Mouse (Mus musculus) thymus, postnatal 0 days (tissue): ENCODE measurements at regions not wholly inside any gene's neighbourhood (a gene's known extent, or its start where the extent isn't known, plus 50 kb on each side); places are given as distances from the start of the nearest gene placed in this dataset.

Experiments used
- DNase-seq: peaks from one replicate; pipeline ENCODE4 v3.0.0-alpha.2; 2015; ENCODE audit warnings: low spot score

DNA sequence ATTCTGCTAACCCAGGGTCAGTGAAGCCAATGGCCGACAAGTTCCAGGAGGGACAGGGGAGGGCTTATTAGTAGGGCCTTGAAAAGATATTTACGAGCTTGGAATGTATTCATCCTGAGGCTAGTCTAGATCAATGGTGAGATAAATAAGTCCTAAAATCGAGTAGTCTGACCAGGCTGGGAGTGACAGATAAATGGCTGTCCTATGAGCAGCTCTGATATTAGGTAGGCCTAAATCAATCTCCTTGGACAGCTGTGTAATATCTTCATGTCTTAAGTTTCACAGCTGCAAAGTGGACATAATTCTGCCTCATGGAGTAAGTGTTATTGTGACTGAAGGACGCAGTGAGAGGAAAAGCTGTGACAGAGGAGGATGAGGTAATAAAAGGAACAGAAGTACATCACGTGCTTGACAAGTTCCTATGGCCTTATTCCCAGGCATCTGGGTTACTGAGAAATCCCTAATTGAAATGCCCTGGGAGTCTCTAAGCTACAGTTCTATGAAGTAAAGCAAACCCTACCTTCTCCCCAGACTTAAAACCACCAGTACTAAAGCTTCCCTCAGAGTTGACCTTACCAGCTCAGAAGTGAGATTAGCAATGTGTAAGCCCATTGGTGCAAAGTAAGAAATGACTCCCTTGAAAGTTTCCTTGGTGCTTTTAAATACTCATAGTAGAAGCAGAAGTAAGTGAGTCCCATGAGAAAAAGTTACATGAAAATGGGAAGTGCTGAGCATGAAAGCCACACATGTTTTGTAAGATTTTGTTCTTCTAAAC is 123.3 kb upstream of the Itga4 start:
- no peak for DNase-seq

DNA sequence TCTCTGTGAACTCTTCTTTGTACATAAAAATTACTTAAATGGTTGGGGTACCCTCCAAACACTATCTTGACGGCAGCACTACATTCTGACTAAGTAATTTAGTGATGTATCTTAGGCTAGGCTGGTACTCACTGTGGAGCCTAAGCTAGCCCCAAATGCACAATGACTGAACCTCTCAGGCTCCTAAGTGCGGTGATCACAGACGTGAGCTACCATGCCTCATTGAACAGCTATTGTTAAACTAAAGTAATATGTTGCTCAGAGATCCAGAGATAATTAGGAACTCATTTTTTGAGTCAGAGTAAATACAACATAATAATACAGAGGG is 122.7 kb upstream of the Itga4 start:
- DNase-seq: no peak

- DNase-seq: no peak
Observed at GRCm38 (mm10) chr2:79134281-79134680, 120.9 kb upstream of the Itga4 start.

DNA sequence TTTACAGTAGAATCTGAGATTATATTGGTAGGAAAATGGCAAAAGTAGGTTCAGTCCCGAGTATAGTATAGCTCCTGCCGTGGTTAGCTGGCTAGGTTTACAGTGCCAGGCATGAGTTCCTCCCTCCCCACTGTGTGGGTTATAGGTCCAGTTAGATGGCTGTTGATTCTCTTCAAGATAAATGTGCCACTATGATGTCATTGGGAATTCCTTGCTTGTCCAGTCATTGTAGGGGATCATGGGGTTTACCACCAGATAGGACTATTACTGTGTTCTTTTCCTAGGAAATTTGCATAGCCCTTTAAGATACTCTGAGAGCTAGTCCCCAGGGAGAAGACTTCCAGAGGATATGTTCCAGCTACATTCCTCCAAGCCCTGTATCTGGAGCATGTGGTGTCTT is 119.2 kb upstream of the Itga4 start:
- no peak for DNase-seq

DNA sequence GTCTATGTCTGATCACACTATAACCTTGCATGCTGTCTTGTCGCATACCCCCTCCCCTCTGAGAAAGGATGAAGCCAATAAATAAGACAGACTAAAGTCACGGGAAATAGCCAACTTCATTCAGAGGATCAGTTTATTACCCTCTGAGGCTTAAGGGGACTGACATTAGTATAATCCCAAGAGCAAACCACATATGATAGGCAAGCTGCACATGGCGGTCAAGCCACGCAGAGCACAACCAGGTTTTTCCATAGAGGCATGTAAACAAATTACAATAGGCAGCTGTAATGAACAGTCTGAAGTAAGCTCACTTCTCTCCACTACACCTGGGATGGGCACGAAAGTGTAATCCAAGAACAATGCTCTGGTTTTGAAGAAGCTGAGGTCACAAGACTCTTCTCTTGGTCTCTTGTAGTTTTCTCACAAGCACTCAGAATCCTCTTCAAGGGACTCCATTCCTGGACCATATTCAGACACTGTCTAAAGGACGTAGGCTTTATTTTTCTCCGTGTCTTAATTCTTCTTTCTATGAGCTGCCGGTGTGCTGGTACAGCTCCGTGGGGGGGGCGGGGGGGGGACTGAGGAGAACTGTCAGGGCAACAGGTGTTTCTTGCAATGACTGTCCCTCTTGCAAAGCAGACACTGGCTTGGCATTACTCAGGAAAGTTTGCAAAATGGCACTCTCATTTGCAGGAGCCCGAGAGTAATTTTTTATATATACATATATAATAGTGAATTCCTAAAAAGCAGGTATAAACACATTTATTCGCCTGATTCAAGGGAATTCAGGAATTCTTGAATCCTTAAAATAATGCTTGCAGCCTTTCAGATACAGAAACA is 118.4 kb upstream of the Itga4 start:
- DNase-seq: no peak

- peak; percentile 59 for DNase-seq
Observed at GRCm38 (mm10) chr2:79137694-79138171, 117.5 kb upstream of the Itga4 start.

GRCm38 (mm10) chr2:79138368-79139109 is 116.7 kb upstream of the Itga4 start:
- DNase-seq: no peak

GRCm38 (mm10) chr2:79141961-79142360 is 113.3 kb upstream of the Itga4 start:
- DNase-seq: no peak

GRCm38 (mm10) chr2:79143196-79143595 is 112.0 kb upstream of the Itga4 start:
- no peak for DNase-seq

DNA sequence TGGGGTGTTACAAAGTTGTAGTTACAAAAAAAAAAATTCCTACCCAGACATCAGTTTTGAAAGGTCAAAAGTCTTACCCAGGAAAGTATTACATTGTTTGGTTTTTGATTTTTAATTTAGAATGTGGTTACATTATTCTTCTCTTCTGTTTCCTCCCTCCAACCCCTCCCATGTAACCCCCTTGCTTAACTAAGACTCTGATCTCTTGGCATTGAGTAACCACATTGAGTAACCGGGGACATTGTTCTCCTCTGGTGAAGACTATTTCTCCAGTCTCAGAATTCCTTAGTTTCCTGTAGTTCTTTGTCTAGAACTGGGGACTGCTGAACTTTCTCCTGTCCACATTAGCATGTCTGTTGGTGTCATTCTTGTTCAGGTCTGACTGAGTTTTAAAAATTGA is 109.3 kb upstream of the Itga4 start:
- no peak for DNase-seq

DNA sequence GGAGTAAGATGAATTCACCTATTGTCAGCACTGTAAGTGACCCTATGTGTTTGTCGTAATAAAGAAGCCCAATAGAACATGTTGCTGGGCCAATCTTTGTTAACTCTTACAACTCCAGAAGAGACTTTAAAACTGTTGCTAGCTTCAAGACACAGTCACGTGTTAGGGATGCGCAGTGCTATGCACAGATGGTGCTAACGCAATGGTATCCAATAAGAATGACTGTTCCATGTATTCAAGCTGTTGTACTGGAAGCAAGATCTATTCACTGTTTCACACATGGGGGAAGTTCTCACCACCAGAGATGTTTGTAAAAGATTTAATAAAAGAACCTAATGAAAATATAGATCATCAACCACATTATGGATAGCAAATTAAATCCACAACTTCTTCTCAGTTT is 108.7 kb upstream of the Itga4 start:
- no peak for DNase-seq

- no peak for DNase-seq
Observed at GRCm38 (mm10) chr2:79149012-79149698, 106.1 kb upstream of the Itga4 start.

GRCm38 (mm10) chr2:79151610-79152009 is 103.6 kb upstream of the Itga4 start:
- no peak for DNase-seq

- no peak for DNase-seq
Observed at GRCm38 (mm10) chr2:79152031-79152694, 103.1 kb upstream of the Itga4 start.

DNA sequence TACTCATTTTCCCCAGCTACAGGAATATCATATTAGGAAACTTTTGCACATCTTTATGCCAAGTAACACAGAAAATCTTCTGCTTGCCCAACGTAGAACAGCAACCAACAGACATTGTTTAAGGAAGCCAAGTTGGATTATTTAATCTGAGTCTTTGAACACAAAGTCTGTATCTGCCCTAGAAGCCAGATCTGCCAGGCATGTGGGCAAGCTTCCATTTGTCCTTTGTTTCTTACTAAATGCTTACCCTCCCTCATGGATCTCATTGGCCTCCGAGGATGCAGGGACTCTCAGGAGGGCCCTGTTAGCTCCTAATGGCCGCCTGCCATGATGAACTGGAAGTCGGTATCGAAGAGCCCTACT is 102.5 kb upstream of the Itga4 start:
- DNase-seq: no peak

- DNase-seq: no peak
Observed at GRCm38 (mm10) chr2:79153070-79153469, 102.2 kb upstream of the Itga4 start.

- DNase-seq: no peak
Observed at GRCm38 (mm10) chr2:79158450-79159055, 96.7 kb upstream of the Itga4 start.

DNA sequence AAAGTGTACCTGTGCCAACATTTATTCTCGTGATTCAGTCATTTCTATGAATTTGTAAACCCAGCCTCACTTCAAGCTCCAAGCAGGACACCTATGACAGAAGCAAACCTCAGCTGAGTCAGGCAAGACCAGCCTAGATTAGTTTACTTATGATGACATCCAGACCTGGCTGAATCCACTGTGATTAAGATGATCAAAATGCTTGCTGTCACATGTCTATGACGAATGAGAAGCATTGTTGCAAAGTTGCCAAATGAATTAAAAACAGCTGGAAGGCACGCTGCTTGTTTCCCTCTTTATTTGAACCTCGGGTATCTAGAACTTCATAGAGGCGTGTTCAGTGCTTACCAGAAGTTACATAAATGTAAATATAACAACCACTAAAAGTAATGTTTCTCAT is 95.9 kb upstream of the Itga4 start:
- DNase-seq: no peak

GRCm38 (mm10) chr2:79172967-79173919 is 82.0 kb upstream of the Itga4 start:
- peak; percentile 26 for DNase-seq
